Mouse (Mus musculus) right cerebral cortex, postnatal 14 days (tissue): ENCODE results near the gene Sycp2l.
"Not testable (repeated sequence)": the region's sequence is repeated elsewhere in the genome, so short reads cannot be mapped to it uniquely, and the experiment has no call there.

ENCODE experiments used
- DNase-seq: peaks from one replicate; pipeline ENCODE4 v3.0.0; 2022

The Sycp2l gene

GRCm38 (mm10) chr13:41129061-41129460, 15.0 kb downstream of the Sycp2l start:
- DNase-seq = peak; percentile 8

DNA sequence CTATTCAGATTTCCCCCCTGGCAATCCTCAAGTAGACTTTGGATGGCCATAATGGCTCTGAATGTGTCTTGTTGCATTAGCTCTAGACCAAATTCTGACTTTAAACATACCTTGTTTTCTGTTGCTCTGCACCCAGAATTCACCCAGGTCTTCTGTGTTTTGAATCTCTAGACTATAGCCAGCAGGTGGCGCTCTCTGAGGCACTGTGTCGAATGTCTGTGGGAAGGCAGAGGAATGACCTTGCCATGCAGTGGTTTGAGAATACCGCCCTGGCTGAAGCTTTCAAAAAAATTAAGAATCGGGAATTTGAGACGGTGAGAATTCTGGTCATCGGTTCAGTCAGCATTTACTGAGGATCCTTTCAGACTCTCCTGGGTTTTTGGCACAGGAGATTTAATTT, 20.8 kb downstream of the Sycp2l start:
- DNase-seq = peak; percentile 76

- DNase-seq = no peak
Measured at GRCm38 (mm10) chr13:41145433-41145970, 31.4 kb downstream of the Sycp2l start.

- peak; percentile 61 for DNase-seq
Measured at GRCm38 (mm10) chr13:41146271-41146670, 32.2 kb downstream of the Sycp2l start.

DNA sequence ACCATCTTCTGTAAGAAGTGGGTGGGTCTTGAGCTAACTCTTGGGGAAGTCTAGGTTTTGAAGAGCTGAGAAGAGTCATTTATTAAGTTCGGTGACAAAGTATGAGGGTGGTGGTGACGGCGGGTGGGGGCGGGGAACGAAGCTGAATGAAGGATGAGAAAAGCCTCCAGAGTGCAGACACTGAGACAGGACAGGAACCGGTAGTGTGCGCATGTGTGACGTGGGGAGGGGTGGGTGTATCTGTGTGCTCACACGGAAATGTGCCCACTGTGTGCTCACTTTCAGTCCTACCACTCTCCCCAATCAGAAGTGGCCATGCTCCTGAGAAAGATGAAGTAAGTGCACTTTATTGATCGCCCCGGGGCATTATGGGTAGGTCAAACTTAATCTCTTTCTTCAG, 39.0 kb downstream of the Sycp2l start:
- DNase-seq = no peak

DNA sequence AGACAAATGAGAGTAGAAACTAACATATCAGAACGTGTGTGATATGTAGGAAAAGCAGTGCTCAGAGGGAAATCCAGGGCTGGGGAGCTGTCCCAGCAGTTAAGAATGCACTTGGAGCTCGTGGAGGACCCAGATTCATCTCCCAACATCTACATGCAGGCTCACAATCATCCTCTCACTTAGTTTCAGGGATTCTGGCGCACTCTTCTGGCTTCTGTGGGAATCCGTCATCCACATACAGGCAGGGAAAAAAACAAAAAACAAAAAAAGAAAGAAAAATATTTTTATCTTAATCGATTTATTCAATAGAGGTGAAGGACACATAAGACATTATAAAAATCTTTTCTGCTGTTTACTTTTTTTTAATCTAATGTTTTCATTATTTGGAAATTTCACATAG, 44.3 kb downstream of the Sycp2l start:
- no peak for DNase-seq

DNA sequence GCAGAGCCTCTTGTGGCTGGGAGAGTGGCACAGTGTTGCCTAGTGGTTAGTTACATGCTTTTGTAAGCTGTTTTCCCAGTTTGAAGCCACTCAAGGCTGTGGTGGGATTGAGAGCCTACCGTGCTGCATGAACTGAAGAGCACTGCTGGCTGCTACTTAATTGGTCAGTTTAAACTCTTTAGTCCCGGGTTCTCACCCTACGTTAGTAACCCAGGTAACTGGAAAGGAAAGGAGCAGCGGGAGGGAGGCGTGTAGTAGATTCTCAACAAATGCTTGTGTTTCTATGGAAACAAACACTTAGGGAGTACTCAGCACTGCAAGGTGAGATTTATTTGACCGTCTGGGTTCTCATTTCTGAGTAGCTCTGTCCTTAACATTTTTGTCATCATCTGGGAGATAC, 73.8 kb downstream of the Sycp2l start:
- DNase-seq = no peak

- no peak for DNase-seq
Measured at GRCm38 (mm10) chr13:41195640-41196333, 81.7 kb downstream of the Sycp2l start.

DNA sequence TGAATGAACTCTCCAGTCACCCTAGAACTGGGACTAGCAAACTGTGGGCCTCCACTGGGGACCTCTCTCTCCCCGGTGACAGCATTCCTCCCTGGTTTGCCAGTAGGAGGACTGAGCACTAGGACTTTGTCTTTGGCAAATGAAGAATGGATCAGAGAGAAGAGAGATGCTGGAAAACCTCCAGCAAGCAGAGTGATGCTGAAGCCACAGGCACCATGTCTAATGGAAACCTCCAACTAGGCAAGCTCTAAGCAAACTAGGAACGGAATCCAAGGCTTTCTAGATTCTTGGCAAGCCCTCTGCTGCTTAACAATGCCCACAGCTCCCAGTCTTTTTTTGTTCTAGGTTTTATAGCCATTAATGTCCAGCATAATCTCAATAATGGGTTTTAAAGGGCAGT, 86.8 kb downstream of the Sycp2l start:
- DNase-seq = no peak

- DNase-seq = no peak
Measured at GRCm38 (mm10) chr13:41203289-41203688, 89.2 kb downstream of the Sycp2l start.

GRCm38 (mm10) chr13:41203691-41204090, 89.6 kb downstream of the Sycp2l start:
- no peak for DNase-seq

- not testable (repeated sequence) for DNase-seq
Measured at GRCm38 (mm10) chr13:41205568-41205967, 91.5 kb downstream of the Sycp2l start.

DNA sequence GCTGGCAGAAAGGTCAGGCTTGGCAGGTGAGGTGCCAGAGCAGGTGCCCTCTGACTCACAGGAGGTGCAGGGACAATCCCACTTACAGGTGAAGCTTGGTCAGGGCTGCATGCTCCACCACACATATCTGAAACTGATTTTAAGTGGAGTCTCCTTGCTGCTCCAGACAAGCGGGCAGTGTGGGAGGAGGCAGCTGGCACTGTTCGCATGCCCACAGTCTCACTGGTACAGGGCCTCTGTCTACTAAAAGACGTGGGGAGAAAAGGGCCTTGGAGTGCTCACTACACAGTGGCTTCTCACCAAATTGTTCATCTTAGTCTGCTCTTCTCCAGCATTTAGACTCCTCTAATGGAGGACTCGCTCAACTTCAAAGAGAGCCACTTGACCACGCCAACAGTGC, 92.1 kb downstream of the Sycp2l start:
- peak; percentile 34 for DNase-seq

GRCm38 (mm10) chr13:41211276-41211675, 97.2 kb downstream of the Sycp2l start:
- DNase-seq = no peak

- DNase-seq = no peak
Measured at GRCm38 (mm10) chr13:41212558-41213322, 98.6 kb downstream of the Sycp2l start.

DNA sequence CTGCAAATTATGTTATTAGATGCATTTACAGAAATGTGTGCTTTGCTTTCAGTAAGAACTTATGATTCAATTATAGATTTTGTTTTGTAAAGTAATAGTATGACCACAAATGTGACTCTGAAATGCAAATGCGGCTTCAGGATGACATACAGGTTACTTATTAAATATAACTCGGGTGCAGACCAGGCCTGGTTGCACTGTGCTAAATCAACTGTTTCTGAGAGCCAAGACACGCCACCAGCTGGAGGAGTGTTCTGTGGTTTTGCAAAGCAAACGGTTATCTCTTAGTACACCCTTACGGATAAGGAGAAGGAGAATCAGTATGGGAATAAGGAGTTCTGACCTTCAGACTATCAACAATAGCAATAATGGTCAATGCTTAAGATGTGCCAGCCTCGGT, 101.6 kb downstream of the Sycp2l start:
- no peak for DNase-seq

DNA sequence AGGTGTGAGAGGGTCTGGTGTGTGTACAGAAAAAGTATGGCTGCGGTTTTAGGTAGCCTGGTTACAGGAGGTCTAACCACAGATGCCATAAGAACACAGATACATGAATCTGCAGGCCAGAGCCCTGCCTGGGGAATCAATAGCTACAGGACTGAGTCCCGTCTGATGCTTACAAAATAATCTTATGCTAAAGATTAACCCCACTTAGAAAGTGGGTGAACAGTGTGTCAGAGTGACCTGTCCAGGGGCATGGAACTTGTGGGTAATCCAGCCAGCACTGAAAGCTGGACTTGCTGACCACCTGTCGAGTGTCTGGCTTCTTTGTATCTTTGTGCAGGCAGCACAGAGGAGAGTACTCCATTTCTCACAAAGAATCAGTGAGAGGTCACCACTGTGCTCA, 102.1 kb downstream of the Sycp2l start:
- DNase-seq = no peak

DNA sequence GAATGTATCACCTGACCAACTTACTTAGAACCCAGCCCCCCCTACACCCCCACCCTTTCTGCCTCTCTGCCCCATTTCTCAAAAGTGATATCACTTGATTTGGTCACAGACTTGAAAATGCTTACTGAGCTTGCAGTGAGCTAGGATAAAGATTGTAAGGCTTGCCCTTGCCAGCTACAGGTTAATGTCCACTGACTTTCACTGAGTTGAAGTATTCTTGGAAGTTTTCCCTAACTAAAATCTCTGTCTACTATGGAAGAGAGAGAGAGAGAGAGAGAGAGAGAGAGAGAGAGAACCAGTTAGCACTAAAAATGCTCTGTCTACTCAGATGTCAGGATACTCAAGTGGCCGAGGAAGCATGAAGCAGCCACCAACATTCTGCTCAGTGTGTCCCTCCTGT, 104.9 kb downstream of the Sycp2l start:
- no peak for DNase-seq

- no peak for DNase-seq
Measured at GRCm38 (mm10) chr13:41219687-41220303, 105.7 kb downstream of the Sycp2l start.

DNA sequence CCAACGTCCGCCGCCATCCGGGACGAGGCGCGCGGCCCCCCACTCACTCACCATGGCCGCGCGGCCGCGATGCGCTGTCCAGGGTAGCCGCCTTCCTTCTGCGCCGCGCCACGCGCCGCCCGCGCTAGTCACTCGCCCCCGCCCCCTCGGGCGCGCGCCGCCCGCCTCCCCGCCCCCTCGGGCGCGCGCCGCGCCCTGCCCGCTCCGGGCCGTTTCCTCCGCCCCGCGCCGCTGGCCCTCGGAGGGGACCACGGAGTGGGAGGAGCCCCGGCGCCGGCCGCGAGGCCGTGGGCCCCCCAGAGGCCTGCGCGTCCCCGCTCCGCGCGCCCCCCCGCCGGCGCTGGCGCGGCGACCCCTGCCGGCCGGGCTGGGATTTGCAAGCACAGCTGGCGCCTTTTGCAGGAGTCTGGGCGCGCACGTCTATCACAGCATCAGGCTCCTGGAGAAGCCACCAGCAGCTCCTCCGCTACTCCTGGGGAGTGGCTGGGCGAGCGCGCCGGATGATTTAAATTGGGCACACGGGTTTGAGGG, 106.3 kb downstream of the Sycp2l start, which contains the start of gene Elovl2:
Elovl2 (minus strand) TSS at position 102 of the 531 bp plus-strand sequence.
- peak; percentile 69 for DNase-seq
